Mouse (Mus musculus): ENCODE results near the gene Uroc1. TPM values are rescaled to one million over a fixed set of nuclear protein-coding genes. Genes with fewer than 3 reads are reported as not detected.
A peak's percentile ranks its signal among the peaks of the same experiment; 100 is the strongest.

The Uroc1 gene
- polyA plus RNA-seq, 1 experiment = not detected

GRCm38 (mm10) chr6:90359445-90359844 lies 26.4 kb downstream of the Uroc1 start:
- no peak overlapping the region for H3K4me3 ChIP-seq (replicated peaks; ENCODE audit: insufficient read depth, low read depth, low read length)
- no peaks in the 10 kb centered on the region for H3K4me1 ChIP-seq (ENCODE audit: control insufficient read depth, insufficient read depth, low read length)
- H3K27ac ChIP-seq (ENCODE audit: insufficient read depth, low read length) = no peak overlapping the region
- WGBS = 51% methylated on average over 2 of the region's 2 CpGs
- no peak for DNase-seq
- TF ChIP-seq CTCF (IDR thresholded peaks at IDR 0.05; ENCODE audit: borderline replicate concordance, insufficient read depth, low read depth, low read length) = no peak
- no peak for TF ChIP-seq POLR2A (IDR thresholded peaks at IDR 0.05; ENCODE audit: borderline replicate concordance, insufficient read depth, low read length)
- no peaks in the 10 kb centered on the region for H3K27me3 ChIP-seq (ENCODE audit: control insufficient read depth, insufficient read depth, low read length)

DNA sequence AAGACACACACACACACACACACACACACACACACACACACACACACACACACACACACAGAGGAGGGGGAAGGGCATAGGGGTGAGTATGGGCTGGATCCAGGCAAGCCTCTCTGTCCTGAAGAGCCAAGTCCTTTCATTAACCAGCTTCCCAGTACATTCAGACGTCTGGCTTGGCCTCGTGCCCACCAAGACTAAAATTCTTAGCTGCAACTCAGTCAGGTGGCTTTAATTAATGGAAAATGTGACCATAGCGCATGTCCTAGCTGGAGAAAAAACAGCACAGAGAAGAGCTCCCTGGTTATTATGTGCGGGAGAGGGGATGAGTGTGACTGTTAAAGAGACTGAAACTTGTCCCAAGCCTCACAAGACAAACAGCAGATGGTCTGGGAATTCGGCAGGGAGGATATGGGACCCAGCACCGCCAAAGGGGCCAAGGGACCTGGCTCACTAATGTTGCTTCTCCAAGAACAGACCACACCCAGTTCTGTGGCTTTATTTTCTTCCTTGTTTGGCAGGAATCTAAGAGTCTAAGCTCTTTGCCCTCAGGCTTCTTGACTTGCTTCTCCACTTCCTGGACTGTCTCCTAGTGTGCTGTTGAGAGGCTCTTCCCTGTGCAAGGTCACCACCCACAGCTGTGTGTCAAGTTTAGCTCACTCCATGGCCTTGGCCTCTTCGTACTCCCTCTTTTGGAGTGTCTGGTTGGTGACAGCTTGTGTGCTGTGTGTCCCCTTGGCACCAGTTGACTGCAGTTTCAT lies 27.1 kb downstream of the Uroc1 start:
- 8% methylated on average over 7 of the region's 7 CpGs for WGBS
- no peak for TF ChIP-seq POLR2A (IDR thresholded peaks at IDR 0.05; ENCODE audit: borderline replicate concordance, insufficient read depth, low read length)
- TF ChIP-seq CTCF (IDR thresholded peaks at IDR 0.05; ENCODE audit: borderline replicate concordance, insufficient read depth, low read depth, low read length) = no peak
- peak in 1 of 2 experiments; percentile 24 for DNase-seq
- H3K27me3 ChIP-seq (ENCODE audit: control insufficient read depth, insufficient read depth, low read length) = no peaks in the 10 kb centered on the region
- no peak overlapping the region for H3K4me3 ChIP-seq (replicated peaks; ENCODE audit: insufficient read depth, low read depth, low read length)
- no peak overlapping the region for H3K27ac ChIP-seq (ENCODE audit: insufficient read depth, low read length)
- H3K4me1 ChIP-seq (ENCODE audit: control insufficient read depth, insufficient read depth, low read length) = no peaks in the 10 kb centered on the region

- Histone ChIP-seq H3K4me3 (replicated peaks; ENCODE audit: insufficient read depth, low read depth, low read length) (no peak overlapping the region), H3K4me1 (ENCODE audit: control insufficient read depth, insufficient read depth, low read length) (no peaks in the 10 kb centered on the region), H3K27me3 (ENCODE audit: control insufficient read depth, insufficient read depth, low read length) (no peaks in the 10 kb centered on the region), H3K27ac (ENCODE audit: insufficient read depth, low read length) (no peak overlapping the region)
- TF ChIP-seq CTCF (IDR thresholded peaks at IDR 0.05; ENCODE audit: borderline replicate concordance, insufficient read depth, low read depth, low read length) (no peak), POLR2A (IDR thresholded peaks at IDR 0.05; ENCODE audit: borderline replicate concordance, insufficient read depth, low read length) (no peak)
- DNase-seq = no peak
- 74% methylated on average over 6 of the region's 6 CpGs for WGBS
Measured at GRCm38 (mm10) chr6:90360922-90361614, 28.0 kb downstream of the Uroc1 start.

- no peak for TF ChIP-seq POLR2A (IDR thresholded peaks at IDR 0.05; ENCODE audit: borderline replicate concordance, insufficient read depth, low read length)
- TF ChIP-seq CTCF (IDR thresholded peaks at IDR 0.05; ENCODE audit: borderline replicate concordance, insufficient read depth, low read depth, low read length) = no peak
- no peak for DNase-seq
- WGBS = 78% methylated on average over 5 of the region's 5 CpGs
- Histone ChIP-seq H3K27me3 (ENCODE audit: control insufficient read depth, insufficient read depth, low read length) (no peaks in the 10 kb centered on the region), H3K4me3 (replicated peaks; ENCODE audit: insufficient read depth, low read depth, low read length) (no peak overlapping the region), H3K27ac (ENCODE audit: insufficient read depth, low read length) (no peak overlapping the region), H3K4me1 (ENCODE audit: control insufficient read depth, insufficient read depth, low read length) (no peaks in the 10 kb centered on the region)
Measured at GRCm38 (mm10) chr6:90363301-90363700, 30.2 kb downstream of the Uroc1 start.

GRCm38 (mm10) chr6:90368976-90369724 lies 36.1 kb downstream of the Uroc1 start, which contains the start of gene Zxdc:
Gene Zxdc (plus strand): TSS chr6:90369492.
- DNase-seq = peak; percentile 99
- peak within 1 kb of the TSS; percentile 62 for H3K4me3 ChIP-seq (replicated peaks; ENCODE audit: insufficient read depth, low read depth, low read length)
- H3K27ac ChIP-seq (ENCODE audit: insufficient read depth, low read length) = peak within 1 kb of the TSS; percentile 62; the same call in 1 of the 2 replicates
- 6% methylated on average over 41 of the region's 41 CpGs for WGBS
- peaks cover 5% of the 10 kb centered on the region; the same call in 1 of the 2 replicates for H3K4me1 ChIP-seq (ENCODE audit: control insufficient read depth, insufficient read depth, low read length)
- TF ChIP-seq CTCF (IDR thresholded peaks at IDR 0.05; ENCODE audit: borderline replicate concordance, insufficient read depth, low read depth, low read length) (no peak), POLR2A (IDR thresholded peaks at IDR 0.05; ENCODE audit: borderline replicate concordance, insufficient read depth, low read length) (peak; percentile 69)
- H3K27me3 ChIP-seq (ENCODE audit: control insufficient read depth, insufficient read depth, low read length) = no peaks in the 10 kb centered on the region

GRCm38 (mm10) chr6:90369725-90370553 lies 36.9 kb downstream of the Uroc1 start:
- WGBS = under 1% methylated on average over 98 of the region's 98 CpGs
- peak in 1 of 2 experiments; percentile 63 for DNase-seq
- Histone ChIP-seq H3K27me3 (ENCODE audit: control insufficient read depth, insufficient read depth, low read length) (no peaks in the 10 kb centered on the region), H3K27ac (ENCODE audit: insufficient read depth, low read length) (peak overlapping the region; percentile 62; the same call in 1 of the 2 replicates), H3K4me3 (replicated peaks; ENCODE audit: insufficient read depth, low read depth, low read length) (peak overlapping the region; percentile 62), H3K4me1 (ENCODE audit: control insufficient read depth, insufficient read depth, low read length) (peaks cover 5% of the 10 kb centered on the region; the same call in 1 of the 2 replicates)
- TF ChIP-seq POLR2A (IDR thresholded peaks at IDR 0.05; ENCODE audit: borderline replicate concordance, insufficient read depth, low read length) = no peak
- TF ChIP-seq CTCF (IDR thresholded peaks at IDR 0.05; ENCODE audit: borderline replicate concordance, insufficient read depth, low read depth, low read length) = no peak

GRCm38 (mm10) chr6:90374647-90375046 lies 41.6 kb downstream of the Uroc1 start:
- no peak overlapping the region for H3K27ac ChIP-seq (ENCODE audit: insufficient read depth, low read length)
- TF ChIP-seq POLR2A (IDR thresholded peaks at IDR 0.05; ENCODE audit: borderline replicate concordance, insufficient read depth, low read length) (no peak), CTCF (IDR thresholded peaks at IDR 0.05; ENCODE audit: borderline replicate concordance, insufficient read depth, low read depth, low read length) (no peak)
- H3K27me3 ChIP-seq (ENCODE audit: control insufficient read depth, insufficient read depth, low read length) = no peaks in the 10 kb centered on the region
- DNase-seq = no peak
- H3K4me3 ChIP-seq (replicated peaks; ENCODE audit: insufficient read depth, low read depth, low read length) = no peak overlapping the region
- 71% methylated on average over 4 of the region's 4 CpGs for WGBS
- H3K4me1 ChIP-seq (ENCODE audit: control insufficient read depth, insufficient read depth, low read length) = peaks cover 5% of the 10 kb centered on the region; the same call in 1 of the 2 replicates

Data from cerebellum, adult 2 months (tissue).